Mouse (Mus musculus): ENCODE results near the gene 1700001K19Rik. TPM values are rescaled to one million over a fixed set of nuclear protein-coding genes. Genes with fewer than 3 reads are reported as not detected.
"Not testable (repeated sequence)": the region's sequence is repeated elsewhere in the genome, so short reads cannot be mapped to it uniquely, and the experiment has no call there.

1700001K19Rik gene
- polyA plus RNA-seq, 1 experiment from 2014 or later: not detected

GRCm38 (mm10) chr12:110703008-110703471 lies 20.6 kb upstream of the 1700001K19Rik start:
- no peaks in the 10 kb centered on the region for H3K9me3 ChIP-seq
- H3K27me3 ChIP-seq (ENCODE audit: insufficient read depth, poor library complexity, severe bottlenecking): peaks cover 11% of the 10 kb centered on the region; the same call in 1 of the 2 replicates
- H3K4me3 ChIP-seq: no peak overlapping the region
- H3K27ac ChIP-seq: no peak overlapping the region
- WGBS: 32% methylated on average over 8 of the region's 8 CpGs
- H3K36me3 ChIP-seq: no peaks in the 10 kb centered on the region
- peaks cover 48% of the 10 kb centered on the region for H3K4me1 ChIP-seq (replicated peaks)
- DNase-seq (ENCODE audit: low spot score): peak; percentile 86

GRCm38 (mm10) chr12:110702556-110702955 lies 20.1 kb upstream of the 1700001K19Rik start, which contains the start of gene Hsp90aa1:
TSS of gene Hsp90aa1 (minus strand) at chr12:110702728.
- DNase-seq (ENCODE audit: low spot score): no peak
- 58% methylated on average over 4 of the region's 4 CpGs for WGBS
- H3K9me3 ChIP-seq: no peaks in the 10 kb centered on the region
- H3K36me3 ChIP-seq: no peaks in the 10 kb centered on the region
- peaks cover 51% of the 10 kb centered on the region for H3K4me1 ChIP-seq (replicated peaks)
- peaks cover 8% of the 10 kb centered on the region; the same call in 1 of the 2 replicates for H3K27me3 ChIP-seq (ENCODE audit: insufficient read depth, poor library complexity, severe bottlenecking)
- H3K4me3 ChIP-seq: no peak within 1 kb of the TSS
- H3K27ac ChIP-seq: peak within 1 kb of the TSS; percentile 72

GRCm38 (mm10) chr12:110701363-110701762 lies 18.9 kb upstream of the 1700001K19Rik start:
- H3K27me3 ChIP-seq (ENCODE audit: insufficient read depth, poor library complexity, severe bottlenecking); H3K36me3 ChIP-seq; H3K4me3 ChIP-seq; DNase-seq (ENCODE audit: low spot score); H3K9me3 ChIP-seq: not testable (repeated sequence)
- H3K4me1 ChIP-seq (replicated peaks): peaks cover 48% of the 10 kb centered on the region
- WGBS: 36% methylated on average over 2 of the region's 3 CpGs
- peak overlapping the region; percentile 72 for H3K27ac ChIP-seq

- no peaks in the 10 kb centered on the region for H3K9me3 ChIP-seq
- H3K4me1 ChIP-seq (replicated peaks): peaks cover 44% of the 10 kb centered on the region
- 59% methylated on average over 2 of the region's 2 CpGs for WGBS
- H3K36me3 ChIP-seq: no peaks in the 10 kb centered on the region
- DNase-seq (ENCODE audit: low spot score): no peak
- H3K27me3 ChIP-seq (ENCODE audit: insufficient read depth, poor library complexity, severe bottlenecking): peaks cover 6% of the 10 kb centered on the region; the same call in 1 of the 2 replicates
- H3K4me3 ChIP-seq: no peak overlapping the region
- peak overlapping the region; percentile 72; the same call in 1 of the 2 replicates for H3K27ac ChIP-seq
Observed at GRCm38 (mm10) chr12:110700730-110701129, 18.3 kb upstream of the 1700001K19Rik start.

GRCm38 (mm10) chr12:110699171-110699547 lies 16.7 kb upstream of the 1700001K19Rik start:
- Histone ChIP-seq H3K4me1 (replicated peaks) (peaks cover 52% of the 10 kb centered on the region), H3K27me3 (ENCODE audit: insufficient read depth, poor library complexity, severe bottlenecking) (no peaks in the 10 kb centered on the region), H3K36me3 (peaks cover 11% of the 10 kb centered on the region), H3K27ac (peak overlapping the region; percentile 64), H3K9me3 (no peaks in the 10 kb centered on the region), H3K4me3 (0 out of 2 replicates have a peak overlapping the region, but pooled peaks have one; percentile 3)
- 53% methylated on average over 2 of the region's 2 CpGs for WGBS
- DNase-seq (ENCODE audit: low spot score): no peak

GRCm38 (mm10) chr12:110698523-110699170 lies 16.2 kb upstream of the 1700001K19Rik start:
- Histone ChIP-seq H3K9me3 (no peaks in the 10 kb centered on the region), H3K4me3 (0 out of 2 replicates have a peak overlapping the region, but pooled peaks have one; percentile 3), H3K4me1 (replicated peaks) (peaks cover 52% of the 10 kb centered on the region), H3K27me3 (ENCODE audit: insufficient read depth, poor library complexity, severe bottlenecking) (no peaks in the 10 kb centered on the region), H3K36me3 (peaks cover 15% of the 10 kb centered on the region), H3K27ac (peak overlapping the region; percentile 64)
- DNase-seq (ENCODE audit: low spot score): no peak
- 44% methylated on average over 15 of the region's 15 CpGs for WGBS

GRCm38 (mm10) chr12:110698080-110698479 lies 15.7 kb upstream of the 1700001K19Rik start:
- Histone ChIP-seq H3K4me3 (no peak overlapping the region), H3K36me3 (peaks cover 21% of the 10 kb centered on the region), H3K4me1 (replicated peaks) (peaks cover 52% of the 10 kb centered on the region), H3K9me3 (no peaks in the 10 kb centered on the region), H3K27ac (peak overlapping the region; percentile 35; the same call in 1 of the 2 replicates), H3K27me3 (ENCODE audit: insufficient read depth, poor library complexity, severe bottlenecking) (no peaks in the 10 kb centered on the region)
- no peak for DNase-seq (ENCODE audit: low spot score)
- WGBS: 88% methylated on average over 1 of the region's 1 CpGs

- no peak for DNase-seq (ENCODE audit: low spot score)
- Histone ChIP-seq H3K27ac (peak overlapping the region; percentile 100), H3K27me3 (ENCODE audit: insufficient read depth, poor library complexity, severe bottlenecking) (no peaks in the 10 kb centered on the region), H3K36me3 (peaks cover 27% of the 10 kb centered on the region), H3K9me3 (no peaks in the 10 kb centered on the region), H3K4me1 (replicated peaks) (peaks cover 53% of the 10 kb centered on the region), H3K4me3 (peak overlapping the region; percentile 93; the same call in 1 of the 2 replicates)
- WGBS: 82% methylated on average over 5 of the region's 5 CpGs
Observed at GRCm38 (mm10) chr12:110697457-110697856, 15.0 kb upstream of the 1700001K19Rik start.

- Histone ChIP-seq H3K27ac (peak overlapping the region; percentile 100), H3K4me3 (peak overlapping the region; percentile 93), H3K36me3 (peaks cover 31% of the 10 kb centered on the region), H3K9me3 (no peaks in the 10 kb centered on the region), H3K27me3 (ENCODE audit: insufficient read depth, poor library complexity, severe bottlenecking) (no peaks in the 10 kb centered on the region), H3K4me1 (replicated peaks) (peaks cover 48% of the 10 kb centered on the region)
- DNase-seq (ENCODE audit: low spot score): no peak
- WGBS: 59% methylated on average over 9 of the region's 9 CpGs
Observed at GRCm38 (mm10) chr12:110696975-110697400, 14.6 kb upstream of the 1700001K19Rik start.

GRCm38 (mm10) chr12:110696173-110696974 lies 14.0 kb upstream of the 1700001K19Rik start:
- under 1% methylated on average over 89 of the region's 89 CpGs for WGBS
- H3K9me3 ChIP-seq: no peaks in the 10 kb centered on the region
- peak; percentile 98 for DNase-seq (ENCODE audit: low spot score)
- H3K4me3 ChIP-seq: peak overlapping the region; percentile 93
- H3K36me3 ChIP-seq: peaks cover 37% of the 10 kb centered on the region
- peaks cover 42% of the 10 kb centered on the region for H3K4me1 ChIP-seq (replicated peaks)
- H3K27me3 ChIP-seq (ENCODE audit: insufficient read depth, poor library complexity, severe bottlenecking): no peaks in the 10 kb centered on the region
- peak overlapping the region; percentile 100 for H3K27ac ChIP-seq

- Histone ChIP-seq H3K36me3 (peaks cover 39% of the 10 kb centered on the region), H3K4me1 (replicated peaks) (peaks cover 36% of the 10 kb centered on the region), H3K9me3 (no peaks in the 10 kb centered on the region), H3K27ac (peak overlapping the region; percentile 100), H3K27me3 (ENCODE audit: insufficient read depth, poor library complexity, severe bottlenecking) (no peaks in the 10 kb centered on the region), H3K4me3 (peak overlapping the region; percentile 93)
- WGBS: under 1% methylated on average over 55 of the region's 55 CpGs
- DNase-seq (ENCODE audit: low spot score): peak; percentile 70
Observed at GRCm38 (mm10) chr12:110695676-110696171, 13.3 kb upstream of the 1700001K19Rik start.

GRCm38 (mm10) chr12:110693378-110693777 lies 11.0 kb upstream of the 1700001K19Rik start:
- 88% methylated on average over 5 of the region's 5 CpGs for WGBS
- not testable (repeated sequence) for DNase-seq (ENCODE audit: low spot score)

More at GRCm38 (mm10) chr12:110693378-110693777, 11.0 kb upstream of the 1700001K19Rik start:
- H3K27ac ChIP-seq; H3K9me3 ChIP-seq; H3K4me3 ChIP-seq; H3K27me3 ChIP-seq (ENCODE audit: insufficient read depth, poor library complexity, severe bottlenecking): not testable (repeated sequence)
- H3K4me1 ChIP-seq (replicated peaks): peaks cover 25% of the 10 kb centered on the region
- peaks cover 63% of the 10 kb centered on the region for H3K36me3 ChIP-seq

Measured in hindbrain, embryonic 10.5 days (tissue).